Mouse (Mus musculus): ENCODE measurements around the gene Rcbtb2. TPM values are rescaled to one million over a fixed set of nuclear protein-coding genes. Genes with fewer than 3 reads are reported as not detected.

The Rcbtb2 gene
- polyA plus RNA-seq, 1 experiment from 2014 or later = 45.6 TPM

DNA sequence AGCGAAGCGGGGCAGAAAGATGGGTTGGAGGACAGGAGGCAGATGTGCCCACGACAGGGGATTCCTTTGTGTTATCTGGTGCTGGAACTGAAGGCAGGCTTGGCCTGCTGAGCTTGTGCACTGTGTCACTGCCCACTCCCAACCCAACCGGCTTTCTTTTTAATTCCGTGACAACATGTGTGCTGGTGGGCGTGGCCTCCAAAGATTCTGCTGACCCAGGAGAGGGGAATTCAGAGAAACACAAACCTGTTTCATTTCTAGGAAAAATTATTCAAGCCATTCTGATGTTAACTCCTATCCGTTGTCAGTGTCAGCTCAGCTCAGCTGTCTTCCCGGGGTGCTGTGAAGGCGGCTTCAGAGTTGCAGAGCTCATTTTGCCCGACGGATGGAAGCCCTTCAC is 55.1 kb downstream of the Rcbtb2 start:
- 81% methylated on average over 11 of the region's 11 CpGs for WGBS
- no peaks in the 10 kb centered on the region for H3K27me3 ChIP-seq (replicated peaks; ENCODE audit: insufficient read depth, low read length)
- TF ChIP-seq EP300 (IDR thresholded peaks at IDR 0.05) (no peak), CTCF (IDR thresholded peaks at IDR 0.05) (no peak)
- no peaks in the 10 kb centered on the region for H3K4me1 ChIP-seq (ENCODE audit: insufficient read depth, low read depth, low read length)
- H3K9ac ChIP-seq (replicated peaks; ENCODE audit: low read depth) = no peak overlapping the region
- H3K9me3 ChIP-seq (ENCODE audit: low read length) = no peaks in the 10 kb centered on the region
- DNase-seq (ENCODE audit: low spot score) = no peak
- H3K4me3 ChIP-seq (ENCODE audit: low read depth, low read length) = no peak overlapping the region
- no peak overlapping the region for H3K4me2 ChIP-seq (replicated peaks; ENCODE audit: low read depth, low read length)
- H3K27ac ChIP-seq (ENCODE audit: low read length) = no peak overlapping the region
- H3K36me3 ChIP-seq (ENCODE audit: insufficient read depth, low read length) = peaks cover 14% of the 10 kb centered on the region
- no peak for ATAC-seq

DNA sequence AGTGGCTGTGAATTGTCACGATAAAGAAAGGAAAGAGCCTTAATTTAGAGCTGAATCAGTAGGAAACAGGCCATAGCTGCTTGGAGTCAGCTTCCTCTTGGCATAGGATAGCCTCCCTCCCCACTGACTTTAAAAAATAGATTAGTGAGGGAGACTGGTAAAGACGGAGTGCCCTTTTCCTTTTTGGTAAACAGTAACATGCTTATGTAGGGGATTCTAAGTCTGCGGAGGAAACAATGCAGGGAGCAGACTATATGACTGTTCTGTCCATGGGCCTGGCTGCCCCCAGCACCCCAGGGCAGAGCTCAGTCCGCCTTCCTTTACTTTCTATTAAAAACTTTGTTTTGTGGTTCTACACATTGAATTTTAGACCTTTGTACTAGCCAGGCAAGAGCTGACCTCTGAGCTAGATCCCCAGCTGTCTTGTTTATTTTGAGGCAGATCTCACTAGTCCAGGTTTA is 56.4 kb downstream of the Rcbtb2 start:
- Histone ChIP-seq H3K4me3 (ENCODE audit: low read depth, low read length) (no peak overlapping the region), H3K27ac (ENCODE audit: low read length) (no peak overlapping the region), H3K9me3 (ENCODE audit: low read length) (no peaks in the 10 kb centered on the region), H3K36me3 (ENCODE audit: insufficient read depth, low read length) (peaks cover 14% of the 10 kb centered on the region), H3K27me3 (replicated peaks; ENCODE audit: insufficient read depth, low read length) (no peaks in the 10 kb centered on the region), H3K9ac (replicated peaks; ENCODE audit: low read depth) (no peak overlapping the region), H3K4me2 (replicated peaks; ENCODE audit: low read depth, low read length) (no peak overlapping the region), H3K4me1 (ENCODE audit: insufficient read depth, low read depth, low read length) (no peaks in the 10 kb centered on the region)
- ATAC-seq (peak; percentile 60), DNase-seq (ENCODE audit: low spot score) (peak; percentile 37)
- 53% methylated on average over 4 of the region's 4 CpGs for WGBS
- TF ChIP-seq CTCF (IDR thresholded peaks at IDR 0.05) (no peak), EP300 (IDR thresholded peaks at IDR 0.05) (peak; percentile 82)

DNA sequence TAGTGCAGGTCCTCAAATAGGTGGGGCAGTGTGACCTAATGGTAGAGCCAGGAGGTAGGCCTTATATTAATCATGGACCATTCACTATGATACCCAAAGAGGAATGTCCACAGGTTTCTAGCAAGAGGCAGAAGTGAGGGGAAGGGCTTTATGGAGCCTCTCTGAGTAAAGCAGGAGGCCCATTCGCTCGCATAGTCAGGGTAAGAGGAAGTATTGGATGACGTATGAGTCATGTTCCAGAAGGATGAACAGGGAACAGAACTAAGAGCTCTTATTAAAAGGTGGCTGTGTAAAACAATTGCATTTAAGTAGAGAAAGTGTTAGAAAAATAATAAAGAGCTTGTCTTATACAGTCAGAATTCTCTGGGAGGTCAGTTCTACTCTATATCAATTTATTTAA is 57.8 kb downstream of the Rcbtb2 start:
- DNase-seq (ENCODE audit: low spot score) (peak; percentile 23), ATAC-seq (peak; percentile 44; the same call in 1 of the 2 replicates)
- H3K4me1 ChIP-seq (ENCODE audit: insufficient read depth, low read depth, low read length) = no peaks in the 10 kb centered on the region
- no peaks in the 10 kb centered on the region for H3K27me3 ChIP-seq (replicated peaks; ENCODE audit: insufficient read depth, low read length)
- no peak overlapping the region for H3K27ac ChIP-seq (ENCODE audit: low read length)
- TF ChIP-seq CTCF (IDR thresholded peaks at IDR 0.05) = no peak
- TF ChIP-seq EP300 (IDR thresholded peaks at IDR 0.05) = no peak
- no peak overlapping the region for H3K9ac ChIP-seq (replicated peaks; ENCODE audit: low read depth)
- WGBS = 66% methylated on average over 3 of the region's 3 CpGs
- no peak overlapping the region for H3K4me3 ChIP-seq (ENCODE audit: low read depth, low read length)
- no peak overlapping the region for H3K4me2 ChIP-seq (replicated peaks; ENCODE audit: low read depth, low read length)
- peaks cover 14% of the 10 kb centered on the region for H3K36me3 ChIP-seq (ENCODE audit: insufficient read depth, low read length)
- H3K9me3 ChIP-seq (ENCODE audit: low read length) = no peaks in the 10 kb centered on the region

DNA sequence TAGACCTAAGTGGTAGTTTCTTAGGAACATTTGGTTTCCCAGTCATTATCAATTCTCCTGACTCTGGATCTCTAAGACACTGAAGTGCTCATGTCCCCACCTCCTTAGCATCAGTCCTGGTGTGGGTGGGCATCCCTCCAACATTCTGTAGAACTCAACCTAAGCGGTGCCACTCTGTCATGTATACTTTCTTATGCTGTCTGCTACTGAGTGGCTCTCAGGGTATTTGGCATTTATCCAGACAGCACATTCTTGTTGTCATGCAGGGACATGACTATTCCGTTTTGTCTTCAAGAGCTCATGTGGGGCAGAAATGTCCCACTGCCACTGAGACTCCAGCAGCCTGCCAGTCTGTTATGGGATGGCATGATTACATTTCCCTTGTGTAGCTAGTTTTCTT is 58.3 kb downstream of the Rcbtb2 start:
- TF ChIP-seq EP300 (IDR thresholded peaks at IDR 0.05) (no peak), CTCF (IDR thresholded peaks at IDR 0.05) (no peak)
- H3K9ac ChIP-seq (replicated peaks; ENCODE audit: low read depth) = no peak overlapping the region
- H3K4me2 ChIP-seq (replicated peaks; ENCODE audit: low read depth, low read length) = no peak overlapping the region
- no peak overlapping the region for H3K27ac ChIP-seq (ENCODE audit: low read length)
- ATAC-seq (peak; percentile 37), DNase-seq (ENCODE audit: low spot score) (no peak)
- no peaks in the 10 kb centered on the region for H3K4me1 ChIP-seq (ENCODE audit: insufficient read depth, low read depth, low read length)
- H3K36me3 ChIP-seq (ENCODE audit: insufficient read depth, low read length) = peaks cover 14% of the 10 kb centered on the region
- no peak overlapping the region for H3K4me3 ChIP-seq (ENCODE audit: low read depth, low read length)
- no peaks in the 10 kb centered on the region for H3K9me3 ChIP-seq (ENCODE audit: low read length)
- H3K27me3 ChIP-seq (replicated peaks; ENCODE audit: insufficient read depth, low read length) = no peaks in the 10 kb centered on the region
- WGBS = 18% methylated on average over 2 of the region's 2 CpGs

DNA sequence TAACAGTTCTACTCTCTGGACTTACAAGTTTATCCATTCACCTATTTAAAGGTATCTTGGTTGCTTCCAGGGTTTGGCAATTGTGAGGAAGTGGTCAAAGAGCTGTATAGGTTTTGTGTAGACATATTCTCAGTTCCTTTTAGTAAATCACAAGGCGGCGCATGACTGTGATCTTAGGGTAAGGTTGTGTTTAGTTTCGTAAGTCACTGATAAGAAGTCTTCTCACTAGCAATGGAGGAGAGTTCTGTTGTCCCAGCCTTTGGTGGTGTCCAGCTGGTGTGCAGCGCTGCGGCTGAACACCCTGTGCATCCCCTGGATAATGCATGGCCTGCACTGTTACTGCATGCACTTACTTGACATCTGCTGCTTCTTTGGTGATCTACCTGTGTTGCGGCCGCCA is 64.0 kb downstream of the Rcbtb2 start:
- 85% methylated on average over 7 of the region's 7 CpGs for WGBS
- ATAC-seq (no peak), DNase-seq (ENCODE audit: low spot score) (no peak)
- H3K27ac ChIP-seq (ENCODE audit: low read length) = no peak overlapping the region
- no peak overlapping the region for H3K4me3 ChIP-seq (ENCODE audit: low read depth, low read length)
- TF ChIP-seq EP300 (IDR thresholded peaks at IDR 0.05) = no peak
- no peak for TF ChIP-seq CTCF (IDR thresholded peaks at IDR 0.05)
- no peaks in the 10 kb centered on the region for H3K9me3 ChIP-seq (ENCODE audit: low read length)
- H3K4me1 ChIP-seq (ENCODE audit: insufficient read depth, low read depth, low read length) = no peaks in the 10 kb centered on the region
- no peaks in the 10 kb centered on the region for H3K27me3 ChIP-seq (replicated peaks; ENCODE audit: insufficient read depth, low read length)
- H3K36me3 ChIP-seq (ENCODE audit: insufficient read depth, low read length) = peaks cover 6% of the 10 kb centered on the region; the same call in 1 of the 2 replicates
- H3K9ac ChIP-seq (replicated peaks; ENCODE audit: low read depth) = no peak overlapping the region
- no peak overlapping the region for H3K4me2 ChIP-seq (replicated peaks; ENCODE audit: low read depth, low read length)

DNA sequence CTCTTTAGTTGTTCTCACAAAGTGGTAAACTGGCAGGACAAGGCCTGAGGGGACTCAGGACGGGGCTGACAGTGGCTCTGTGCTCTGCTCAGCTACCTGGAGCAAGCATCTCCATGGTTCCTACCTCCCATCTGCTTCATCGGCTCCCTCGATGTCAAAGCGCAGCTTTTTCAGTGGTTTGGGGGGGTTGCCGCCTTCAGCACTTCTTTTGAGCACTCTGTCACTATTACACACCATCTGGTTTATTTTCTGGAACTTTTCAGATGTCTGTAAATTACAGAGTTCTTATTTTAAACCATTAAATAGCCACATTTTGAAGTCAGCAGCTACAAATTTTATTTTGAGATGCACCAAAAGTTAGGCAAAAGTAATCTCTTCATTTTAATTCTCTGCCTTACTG is 76.2 kb downstream of the Rcbtb2 start:
- Histone ChIP-seq H3K4me2 (replicated peaks; ENCODE audit: low read depth, low read length) (no peak overlapping the region), H3K27me3 (replicated peaks; ENCODE audit: insufficient read depth, low read length) (no peaks in the 10 kb centered on the region), H3K36me3 (ENCODE audit: insufficient read depth, low read length) (no peaks in the 10 kb centered on the region; the same call in 1 of the 2 replicates), H3K9me3 (ENCODE audit: low read length) (no peaks in the 10 kb centered on the region), H3K4me1 (ENCODE audit: insufficient read depth, low read depth, low read length) (no peaks in the 10 kb centered on the region), H3K4me3 (ENCODE audit: low read depth, low read length) (no peak overlapping the region), H3K27ac (ENCODE audit: low read length) (no peak overlapping the region), H3K9ac (replicated peaks; ENCODE audit: low read depth) (no peak overlapping the region)
- 74% methylated on average over 5 of the region's 5 CpGs for WGBS
- no peak for DNase-seq (ENCODE audit: low spot score)
- TF ChIP-seq CTCF (IDR thresholded peaks at IDR 0.05) (no peak), EP300 (IDR thresholded peaks at IDR 0.05) (no peak)
- ATAC-seq = no peak

DNA sequence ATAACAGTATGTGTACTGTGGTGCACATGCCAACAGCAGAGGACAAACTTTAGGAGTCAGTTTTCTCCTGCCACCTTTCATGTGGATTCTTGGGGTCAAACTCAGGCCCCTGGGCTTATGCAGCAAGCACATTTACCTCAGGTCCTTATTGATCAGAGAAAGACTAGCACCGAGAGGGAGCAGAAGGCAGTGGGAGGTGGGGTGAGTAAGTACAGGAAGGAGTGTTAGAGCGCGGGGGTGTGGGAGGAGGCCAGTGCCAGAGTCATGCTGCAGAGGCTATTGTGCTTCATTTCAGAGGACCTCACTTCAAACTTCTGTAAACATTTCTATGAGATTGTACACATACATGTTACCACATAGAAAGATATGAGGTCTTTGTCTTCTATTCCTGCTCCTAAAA is 78.6 kb downstream of the Rcbtb2 start:
- DNase-seq (ENCODE audit: low spot score) (no peak), ATAC-seq (no peak)
- Histone ChIP-seq H3K4me2 (replicated peaks; ENCODE audit: low read depth, low read length) (no peak overlapping the region), H3K9me3 (ENCODE audit: low read length) (no peaks in the 10 kb centered on the region), H3K4me3 (ENCODE audit: low read depth, low read length) (no peak overlapping the region), H3K27me3 (replicated peaks; ENCODE audit: insufficient read depth, low read length) (no peaks in the 10 kb centered on the region), H3K4me1 (ENCODE audit: insufficient read depth, low read depth, low read length) (no peaks in the 10 kb centered on the region), H3K27ac (ENCODE audit: low read length) (no peak overlapping the region), H3K36me3 (ENCODE audit: insufficient read depth, low read length) (no peaks in the 10 kb centered on the region), H3K9ac (replicated peaks; ENCODE audit: low read depth) (no peak overlapping the region)
- TF ChIP-seq CTCF (IDR thresholded peaks at IDR 0.05) = no peak
- TF ChIP-seq EP300 (IDR thresholded peaks at IDR 0.05) = no peak
- WGBS = 29% methylated on average over 3 of the region's 3 CpGs

All from lung, postnatal 0 days (tissue).